Mouse (Mus musculus) embryonic fibroblast, embryonic 13.5 days (primary cell): Measurements from ENCODE around the gene Gng7.

Source experiments
- CTCF ChIP-seq: IDR thresholded peaks from 2 replicates; pipeline ENCODE4 v1.5.1; 2011; ENCODE audit warnings: mild to moderate bottlenecking, control low read depth, low read length, moderate library complexity, borderline replicate concordance; ENCODE audit not compliant: insufficient read depth
- POLR2A ChIP-seq: IDR thresholded peaks from 2 replicates; pipeline ENCODE4 v1.6.1; 2011; ENCODE audit warnings: low read depth, mild to moderate bottlenecking, control low read depth, low read length, moderate library complexity

- TF ChIP-seq POLR2A (no peak), CTCF (no peak)
Observed at GRCm38 (mm10) chr10:81028219-81028618, 13.5 kb upstream of the Gng7 start.
